Mouse (Mus musculus) lung, embryonic 15.5 days (tissue): ENCODE results near the gene Foxk1. TPM values are rescaled to one million over a fixed set of nuclear protein-coding genes. Genes with fewer than 3 reads are reported as not detected.

Source experiments
- ATAC-seq: fragments of 200-750 bp; cut with Nextera tagmentation; 2 replicates; pipeline ENCODE4 v1.8.0; 2017; ENCODE audit warnings: moderate number of reproducible peaks, borderline replicate concordance; ENCODE audit not compliant: low FRiP score, low TSS enrichment; ENCODE audit errors: extremely low read depth
- H3K27ac ChIP-seq: fragments of 300-500 bp; sonication (generic); 2 replicates; pipeline ENCODE4 v1.5.1; 2015; ENCODE audit warnings: moderate library complexity, mild to moderate bottlenecking, inconsistent platforms
- H3K27me3 ChIP-seq: fragments of 300-500 bp; sonication (generic); 2 replicates; pipeline ENCODE4 v1.6.1; 2015; ENCODE audit warnings: inconsistent platforms
- H3K36me3 ChIP-seq: fragments of 300-500 bp; sonication (generic); 2 replicates; pipeline ENCODE4 v1.6.1; 2015; ENCODE audit warnings: inconsistent platforms
- H3K4me1 ChIP-seq: fragments of 300-500 bp; sonication (generic); 2 replicates; pipeline ENCODE4 v1.6.1; 2015; ENCODE audit warnings: inconsistent platforms
- H3K4me2 ChIP-seq: fragments of 300-500 bp; sonication (generic); 2 replicates; pipeline ENCODE4 v1.6.1; 2015; ENCODE audit warnings: inconsistent platforms, mild to moderate bottlenecking, moderate library complexity
- H3K4me3 ChIP-seq: fragments of 300-500 bp; sonication (generic); 2 replicates; pipeline ENCODE4 v1.5.1; 2015; ENCODE audit warnings: mild to moderate bottlenecking, inconsistent platforms
- H3K9ac ChIP-seq: fragments of 300-500 bp; sonication (generic); 2 replicates; pipeline ENCODE4 v1.6.1; 2015; ENCODE audit warnings: inconsistent platforms
- H3K9me3 ChIP-seq: fragments of 300-500 bp; sonication (generic); 2 replicates; pipeline ENCODE4 v1.6.1; 2016; ENCODE audit warnings: inconsistent platforms
- WGBS: fragments of 180-500 bp; shearing (Covaris S2); methylation state at CpG from one replicate; pipeline ENCODE4 v1.1.7; 2015; 5-methylcytosine and 5-hydroxymethylcytosine counted together
- polyA plus RNA-seq: library from polyadenylated mRNA; unstranded; fragments of >200 nt; fragmentation: Nextera tagmentation; extraction: Ambion mirVana; gene quantifications from 2 replicates; pipeline ENCODE4 v1.2.1, GENCODE M21; 2015

The Foxk1 gene
- polyA plus RNA-seq, 1 experiment from 2014 or later = 5.7 TPM

GRCm38 (mm10) chr5:142423141-142423540 is 21.8 kb downstream of the Foxk1 start:
- WGBS = 86% methylated on average over 10 of the region's 10 CpGs
- Histone ChIP-seq H3K9ac (no peak overlapping the region), H3K27ac (no peak overlapping the region), H3K4me1 (peaks cover 45% of the 10 kb centered on the region), H3K4me2 (no peak overlapping the region), H3K4me3 (no peak overlapping the region), H3K9me3 (no peaks in the 10 kb centered on the region), H3K27me3 (no peaks in the 10 kb centered on the region), H3K36me3 (peaks cover 13% of the 10 kb centered on the region; the same call in 1 of the 2 replicates)
- no peak for ATAC-seq

DNA sequence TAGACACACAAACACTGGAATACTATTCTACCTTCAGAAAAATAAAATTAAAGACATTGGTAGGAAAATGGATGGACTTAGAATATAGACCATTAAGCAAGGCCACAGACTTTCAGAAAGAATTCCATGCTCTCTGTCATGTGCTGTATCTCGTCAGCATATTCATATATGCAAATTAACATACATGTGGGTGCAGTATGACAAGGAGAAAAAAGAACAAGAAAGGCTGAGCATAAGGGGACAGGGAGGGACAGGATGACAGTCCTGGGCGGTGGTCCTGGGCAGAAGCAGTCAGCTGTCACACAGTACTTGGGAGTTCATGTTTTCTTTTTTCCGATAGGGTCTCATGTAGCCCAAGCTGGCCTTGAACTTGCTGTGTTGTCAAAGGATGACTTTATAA is 22.4 kb downstream of the Foxk1 start:
- no peaks in the 10 kb centered on the region for H3K27me3 ChIP-seq
- H3K4me3 ChIP-seq = no peak overlapping the region
- no peak overlapping the region for H3K9ac ChIP-seq
- no peak for ATAC-seq
- H3K4me2 ChIP-seq = no peak overlapping the region
- H3K4me1 ChIP-seq = peaks cover 49% of the 10 kb centered on the region
- H3K36me3 ChIP-seq = peaks cover 13% of the 10 kb centered on the region; the same call in 1 of the 2 replicates
- H3K9me3 ChIP-seq = no peaks in the 10 kb centered on the region
- H3K27ac ChIP-seq = peak overlapping the region; percentile 95
- WGBS = 57% methylated on average over 3 of the region's 3 CpGs

- H3K36me3 ChIP-seq = peaks cover 9% of the 10 kb centered on the region; the same call in 1 of the 2 replicates
- ATAC-seq = peak; percentile 82
- no peak overlapping the region for H3K9ac ChIP-seq
- H3K4me1 ChIP-seq = peaks cover 51% of the 10 kb centered on the region
- no peaks in the 10 kb centered on the region for H3K27me3 ChIP-seq
- H3K9me3 ChIP-seq = no peaks in the 10 kb centered on the region
- 17% methylated on average over 13 of the region's 13 CpGs for WGBS
- peak overlapping the region; percentile 95 for H3K27ac ChIP-seq
- H3K4me3 ChIP-seq = peak overlapping the region; percentile 15
- peak overlapping the region; percentile 39 for H3K4me2 ChIP-seq
Observed at GRCm38 (mm10) chr5:142424627-142425349, 23.5 kb downstream of the Foxk1 start.

DNA sequence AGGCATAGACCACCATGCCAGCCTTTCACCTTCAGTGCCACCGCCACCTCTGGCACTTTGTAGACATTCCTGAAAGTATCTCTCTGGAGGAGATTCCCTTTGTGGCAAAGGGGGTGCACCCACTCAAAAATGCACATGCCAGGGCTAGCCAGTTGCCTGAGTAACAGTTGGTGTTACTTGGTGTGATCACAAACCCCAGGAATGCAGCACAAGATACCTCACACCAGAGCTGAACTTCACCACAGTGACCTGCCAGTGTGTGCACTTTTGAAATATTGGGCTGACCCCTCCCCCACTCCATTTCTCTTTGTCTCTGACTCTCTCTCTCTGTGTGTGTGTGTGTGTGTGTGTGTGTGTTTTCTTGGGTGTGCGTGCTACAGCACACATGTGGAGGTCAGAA is 25.2 kb downstream of the Foxk1 start:
- 0 out of 2 replicates have a peak overlapping the region, but pooled peaks have one; percentile 15 for H3K27ac ChIP-seq
- H3K4me1 ChIP-seq = peaks cover 64% of the 10 kb centered on the region

GRCm38 (mm10) chr5:142427876-142428275 is 26.6 kb downstream of the Foxk1 start:
- peaks cover 2% of the 10 kb centered on the region; the same call in 1 of the 2 replicates for H3K36me3 ChIP-seq
- H3K4me3 ChIP-seq = no peak overlapping the region
- H3K9me3 ChIP-seq = no peaks in the 10 kb centered on the region
- no peaks in the 10 kb centered on the region for H3K27me3 ChIP-seq
- peaks cover 77% of the 10 kb centered on the region for H3K4me1 ChIP-seq
- ATAC-seq = no peak; the same call in 1 of the 2 replicates
- peak overlapping the region; percentile 47 for H3K27ac ChIP-seq
- no peak overlapping the region; the same call in 1 of the 2 replicates for H3K9ac ChIP-seq
- 78% methylated on average over 10 of the region's 10 CpGs for WGBS
- no peak overlapping the region for H3K4me2 ChIP-seq

More for the DNA sequence above, 25.2 kb downstream of the Foxk1 start:
- Histone ChIP-seq H3K4me3 (no peak overlapping the region), H3K9me3 (no peaks in the 10 kb centered on the region), H3K36me3 (peaks cover 3% of the 10 kb centered on the region; the same call in 1 of the 2 replicates), H3K4me2 (no peak overlapping the region), H3K9ac (no peak overlapping the region), H3K27me3 (no peaks in the 10 kb centered on the region)
- no peak for ATAC-seq
- 88% methylated on average over 2 of the region's 2 CpGs for WGBS

GRCm38 (mm10) chr5:142428691-142429090 is 27.4 kb downstream of the Foxk1 start:
- H3K9ac ChIP-seq = no peak overlapping the region
- H3K4me1 ChIP-seq = peaks cover 81% of the 10 kb centered on the region
- H3K36me3 ChIP-seq = no peaks in the 10 kb centered on the region
- WGBS = 65% methylated on average over 6 of the region's 6 CpGs
- H3K4me3 ChIP-seq = no peak overlapping the region
- no peak overlapping the region for H3K4me2 ChIP-seq
- ATAC-seq = no peak
- no peaks in the 10 kb centered on the region for H3K27me3 ChIP-seq
- no peaks in the 10 kb centered on the region for H3K9me3 ChIP-seq
- no peak overlapping the region for H3K27ac ChIP-seq

DNA sequence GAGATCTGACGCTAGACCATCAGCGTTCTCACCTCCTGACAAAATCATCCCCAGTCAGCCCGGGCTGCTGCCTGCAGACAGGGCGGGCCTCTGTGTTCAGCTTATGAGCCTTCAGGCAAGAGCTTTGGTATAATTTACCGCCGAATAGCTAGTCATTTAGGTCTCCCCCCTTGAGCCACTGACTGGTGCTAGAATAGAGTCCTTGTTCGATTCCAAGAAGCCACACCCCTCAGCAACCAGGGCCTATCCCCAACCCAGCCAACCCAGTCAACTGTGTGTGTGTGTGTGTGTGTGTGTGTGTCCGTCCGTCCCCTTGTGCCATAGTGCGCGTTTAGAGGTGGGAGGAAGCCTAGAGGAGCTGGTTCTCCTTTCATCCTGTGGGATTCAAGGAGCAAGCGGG is 29.7 kb downstream of the Foxk1 start:
- Histone ChIP-seq H3K4me1 (peaks cover 57% of the 10 kb centered on the region), H3K27me3 (no peaks in the 10 kb centered on the region), H3K9me3 (no peaks in the 10 kb centered on the region), H3K4me2 (no peak overlapping the region), H3K4me3 (no peak overlapping the region), H3K27ac (no peak overlapping the region), H3K36me3 (peaks cover 12% of the 10 kb centered on the region), H3K9ac (no peak overlapping the region)
- ATAC-seq = no peak
- WGBS = 72% methylated on average over 12 of the region's 12 CpGs

- H3K9me3 ChIP-seq = no peaks in the 10 kb centered on the region
- no peak overlapping the region for H3K4me2 ChIP-seq
- peaks cover 48% of the 10 kb centered on the region for H3K4me1 ChIP-seq
- no peak overlapping the region for H3K9ac ChIP-seq
- 59% methylated on average over 9 of the region's 9 CpGs for WGBS
- H3K4me3 ChIP-seq = no peak overlapping the region
- H3K27ac ChIP-seq = 0 out of 2 replicates have a peak overlapping the region, but pooled peaks have one; percentile 2
- H3K36me3 ChIP-seq = peaks cover 20% of the 10 kb centered on the region
- H3K27me3 ChIP-seq = no peaks in the 10 kb centered on the region
- ATAC-seq = peak; percentile 17; the same call in 1 of the 2 replicates
Observed at GRCm38 (mm10) chr5:142431811-142432434, 30.6 kb downstream of the Foxk1 start.

DNA sequence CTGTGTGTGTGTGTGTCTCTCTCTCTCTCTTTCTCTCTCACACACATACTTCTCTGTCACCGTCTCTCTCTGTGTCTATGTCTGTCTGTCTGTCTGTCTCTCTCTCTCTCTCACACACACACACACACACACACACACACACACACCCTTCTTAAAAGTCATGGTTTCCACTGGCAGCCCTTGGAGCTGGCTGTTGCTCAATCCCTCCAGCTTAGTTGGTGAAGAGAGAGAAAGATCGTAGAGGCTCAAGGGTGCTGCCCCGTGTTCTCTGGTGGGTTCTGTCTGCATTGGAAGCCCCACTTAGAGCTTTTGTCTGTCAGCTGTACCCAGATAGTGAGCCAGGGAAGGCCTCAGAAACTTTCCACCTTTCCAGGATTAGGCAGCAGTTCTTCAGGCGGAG is 31.4 kb downstream of the Foxk1 start:
- H3K9me3 ChIP-seq = no peaks in the 10 kb centered on the region
- H3K4me3 ChIP-seq = no peak overlapping the region
- no peak for ATAC-seq
- H3K27me3 ChIP-seq = no peaks in the 10 kb centered on the region
- H3K9ac ChIP-seq = no peak overlapping the region
- H3K36me3 ChIP-seq = peaks cover 20% of the 10 kb centered on the region
- no peak overlapping the region for H3K4me2 ChIP-seq
- no peak overlapping the region for H3K27ac ChIP-seq
- H3K4me1 ChIP-seq = peaks cover 41% of the 10 kb centered on the region
- 85% methylated on average over 4 of the region's 4 CpGs for WGBS

- H3K36me3 ChIP-seq = peaks cover 24% of the 10 kb centered on the region
- WGBS = 90% methylated on average over 5 of the region's 5 CpGs
Observed at GRCm38 (mm10) chr5:142434052-142434451, 32.8 kb downstream of the Foxk1 start.

GRCm38 (mm10) chr5:142435736-142436135 is 34.4 kb downstream of the Foxk1 start:
- Histone ChIP-seq H3K9me3 (no peaks in the 10 kb centered on the region), H3K4me3 (no peak overlapping the region), H3K4me2 (no peak overlapping the region), H3K9ac (no peak overlapping the region), H3K36me3 (peaks cover 24% of the 10 kb centered on the region), H3K27me3 (no peaks in the 10 kb centered on the region), H3K4me1 (peaks cover 45% of the 10 kb centered on the region), H3K27ac (no peak overlapping the region)
- no peak for ATAC-seq
- WGBS = 95% methylated on average over 15 of the region's 15 CpGs

More at GRCm38 (mm10) chr5:142434052-142434451, 32.8 kb downstream of the Foxk1 start:
- no peaks in the 10 kb centered on the region for H3K9me3 ChIP-seq
- no peak overlapping the region for H3K9ac ChIP-seq
- H3K4me3 ChIP-seq = no peak overlapping the region
- no peak overlapping the region for H3K27ac ChIP-seq
- no peak overlapping the region for H3K4me2 ChIP-seq
- no peak for ATAC-seq
- H3K27me3 ChIP-seq = no peaks in the 10 kb centered on the region
- peaks cover 41% of the 10 kb centered on the region for H3K4me1 ChIP-seq

GRCm38 (mm10) chr5:142438380-142438938 is 37.2 kb downstream of the Foxk1 start:
- Histone ChIP-seq H3K4me3 (no peak overlapping the region), H3K9ac (no peak overlapping the region)
- ATAC-seq = no peak

More at GRCm38 (mm10) chr5:142438380-142438938, 37.2 kb downstream of the Foxk1 start:
- 76% methylated on average over 16 of the region's 16 CpGs for whole genome bisulfite sequencing
- Histone ChIP-seq H3K4me2 (no peak overlapping the region), H3K27me3 (no peaks in the 10 kb centered on the region), H3K4me1 (peaks cover 44% of the 10 kb centered on the region), H3K9me3 (no peaks in the 10 kb centered on the region), H3K36me3 (peaks cover 24% of the 10 kb centered on the region), H3K27ac (no peak overlapping the region)
